Mouse (Mus musculus): ENCODE measurements around the gene Prkcb.
A peak's percentile ranks its signal among the peaks of the same experiment; 100 is the strongest.

Gene Prkcb

GRCm38 (mm10) chr7:122465823-122466549 lies 177.4 kb downstream of the Prkcb start:
- DNase-seq (ENCODE audit: low spot score in 2 of 2) = peak in 1 of 2 experiments; percentile 3

- no peak for DNase-seq (ENCODE audit: low spot score in 2 of 2)
These were observed 178.2 kb downstream of the Prkcb start for GRCm38 (mm10) chr7:122466722-122467121.

GRCm38 (mm10) chr7:122467831-122468230 lies 179.3 kb downstream of the Prkcb start:
- DNase-seq (ENCODE audit: low spot score in 2 of 2) = no peak

- DNase-seq (ENCODE audit: low spot score in 2 of 2) = peak; percentile 38 to 50
These were observed 182.1 kb downstream of the Prkcb start for GRCm38 (mm10) chr7:122470370-122471280.

- DNase-seq (ENCODE audit: low spot score in 2 of 2) = no peak
These were observed 183.7 kb downstream of the Prkcb start for GRCm38 (mm10) chr7:122472223-122472622.

- DNase-seq (ENCODE audit: low spot score in 2 of 2) = no peak
These were observed 186.5 kb downstream of the Prkcb start for GRCm38 (mm10) chr7:122475038-122475437.

- DNase-seq (ENCODE audit: low spot score in 2 of 2) = no peak
These were observed 188.1 kb downstream of the Prkcb start for GRCm38 (mm10) chr7:122476697-122477096.

- DNase-seq (ENCODE audit: low spot score in 2 of 2) = no peak
These were observed 188.6 kb downstream of the Prkcb start for GRCm38 (mm10) chr7:122477118-122477517.

GRCm38 (mm10) chr7:122477566-122478564 lies 189.3 kb downstream of the Prkcb start:
- DNase-seq (ENCODE audit: low spot score in 2 of 2) = no peak

GRCm38 (mm10) chr7:122483949-122484348 lies 195.4 kb downstream of the Prkcb start:
- DNase-seq (ENCODE audit: low spot score in 2 of 2) = no peak

GRCm38 (mm10) chr7:122487929-122488571 lies 199.5 kb downstream of the Prkcb start:
- no peak for DNase-seq (ENCODE audit: low spot score in 2 of 2)

- DNase-seq (ENCODE audit: low spot score in 2 of 2) = no peak
These were observed 203.5 kb downstream of the Prkcb start for GRCm38 (mm10) chr7:122492041-122492440.

- no peak for DNase-seq (ENCODE audit: low spot score in 2 of 2)
These were observed 204.4 kb downstream of the Prkcb start for GRCm38 (mm10) chr7:122492936-122493335.

GRCm38 (mm10) chr7:122494088-122494487 lies 205.5 kb downstream of the Prkcb start:
- peak in 1 of 2 experiments; percentile 12 for DNase-seq (ENCODE audit: low spot score in 2 of 2)

- no peak for DNase-seq (ENCODE audit: low spot score in 2 of 2)
These were observed 209.0 kb downstream of the Prkcb start for GRCm38 (mm10) chr7:122497516-122497915.

GRCm38 (mm10) chr7:122498461-122498860 lies 209.9 kb downstream of the Prkcb start:
- no peak for DNase-seq (ENCODE audit: low spot score in 2 of 2)

GRCm38 (mm10) chr7:122499743-122500597 lies 211.4 kb downstream of the Prkcb start:
- no peak for DNase-seq (ENCODE audit: low spot score in 2 of 2)

GRCm38 (mm10) chr7:122506467-122506866 lies 217.9 kb downstream of the Prkcb start:
- no peak for DNase-seq (ENCODE audit: low spot score in 2 of 2)

- DNase-seq (ENCODE audit: low spot score in 2 of 2) = no peak
These were observed 221.4 kb downstream of the Prkcb start for GRCm38 (mm10) chr7:122509903-122510302.

GRCm38 (mm10) chr7:122512430-122512966 lies 223.9 kb downstream of the Prkcb start:
- no peak for DNase-seq (ENCODE audit: low spot score in 2 of 2)

All from urinary bladder, adult 18-20 months (tissue).